Mouse (Mus musculus) megakaryocyte, embryonic 14.5 days (primary cell): ENCODE results near the gene Rsph14.

Source experiments
- FLI1 ChIP-seq: IDR thresholded peaks from 2 replicates; pipeline ENCODE4 v1.6.1; 2012; ENCODE audit warnings: low read length, inconsistent platforms, mixed read lengths
- GATA1 ChIP-seq: IDR thresholded peaks from 3 replicates; pipeline ENCODE4 v1.6.1; 2012; ENCODE audit warnings: mixed read lengths, low read length, inconsistent platforms, borderline replicate concordance

DNA sequence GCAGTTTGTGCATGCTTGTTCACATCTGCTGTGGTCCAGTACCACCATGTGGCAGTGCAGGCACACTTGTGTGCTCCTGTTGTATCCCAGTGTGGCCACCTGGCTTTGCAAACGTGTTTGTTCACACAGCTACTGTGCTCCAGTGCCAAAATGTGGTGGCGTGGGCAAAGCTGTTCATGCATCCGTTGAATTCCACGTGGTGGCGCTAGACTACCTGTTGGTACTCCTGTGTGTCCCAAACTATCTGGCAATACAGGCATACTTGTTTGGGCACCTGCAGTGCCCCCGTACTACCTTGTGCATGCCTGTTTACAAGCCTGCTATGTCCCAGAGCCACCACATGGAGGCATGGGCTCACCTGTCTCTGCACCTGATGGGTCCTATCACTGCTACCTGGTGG, 97.4 kb downstream of the Rsph14 start:
- TF ChIP-seq GATA1 (no peak), FLI1 (no peak)
